Mouse (Mus musculus) cerebellum, postnatal 25 days (tissue): ENCODE results near the gene Tmem222.

Experiments
- DNase-seq, 2 experiments: peaks; one replicate each; pipeline ENCODE4 v3.0.0; 2021; ENCODE audit warnings: mixed read lengths in 2 of 2

The Tmem222 gene

GRCm38 (mm10) chr4:133277104-133278026 lies at the start of gene Tmem222:
TSS of gene Tmem222 (minus strand) at chr4:133277792.
- peak; percentile 96 to 97 for DNase-seq

DNA sequence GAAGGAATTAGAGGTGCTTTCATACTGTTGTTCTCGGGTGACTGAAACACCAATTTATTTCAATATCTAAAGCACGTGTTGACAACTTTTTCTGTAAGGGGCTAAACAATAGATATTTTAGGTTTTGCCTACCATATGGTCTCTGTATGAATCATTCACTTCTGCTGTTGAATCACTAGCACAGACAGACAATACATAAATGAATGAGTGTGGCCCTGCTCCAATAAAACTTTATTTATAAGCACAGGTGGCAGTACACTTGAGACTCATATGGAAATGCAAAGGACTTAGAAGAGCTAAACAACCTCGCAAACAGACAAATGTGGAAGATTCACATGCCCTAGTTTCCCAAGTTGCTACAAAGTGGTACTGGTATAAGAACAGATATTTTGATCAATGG lies 42.1 kb upstream of the Tmem222 start:
- DNase-seq: no peak

GRCm38 (mm10) chr4:133315991-133316390 lies 38.4 kb upstream of the Tmem222 start:
- DNase-seq: no peak

DNA sequence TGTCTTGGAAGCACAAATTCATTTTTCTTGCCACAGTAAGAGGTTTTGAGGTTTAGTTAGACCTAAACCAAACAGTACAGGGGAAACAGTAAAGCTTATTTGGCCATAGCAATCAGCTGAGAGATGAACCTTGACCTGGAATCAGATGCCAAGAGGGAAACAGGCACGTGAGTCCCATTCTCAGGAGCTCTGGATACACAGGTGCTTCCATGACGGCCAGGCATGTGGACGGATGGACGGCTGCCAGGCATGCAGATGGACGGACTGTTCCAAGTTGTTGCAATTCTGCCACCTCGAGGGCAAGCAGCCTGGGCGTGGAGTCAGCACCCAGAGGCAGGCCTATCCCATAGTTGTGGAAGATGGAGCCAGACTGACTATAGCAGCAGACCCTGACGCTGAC lies 37.3 kb upstream of the Tmem222 start:
- DNase-seq: peak; percentile 89 to 94

DNA sequence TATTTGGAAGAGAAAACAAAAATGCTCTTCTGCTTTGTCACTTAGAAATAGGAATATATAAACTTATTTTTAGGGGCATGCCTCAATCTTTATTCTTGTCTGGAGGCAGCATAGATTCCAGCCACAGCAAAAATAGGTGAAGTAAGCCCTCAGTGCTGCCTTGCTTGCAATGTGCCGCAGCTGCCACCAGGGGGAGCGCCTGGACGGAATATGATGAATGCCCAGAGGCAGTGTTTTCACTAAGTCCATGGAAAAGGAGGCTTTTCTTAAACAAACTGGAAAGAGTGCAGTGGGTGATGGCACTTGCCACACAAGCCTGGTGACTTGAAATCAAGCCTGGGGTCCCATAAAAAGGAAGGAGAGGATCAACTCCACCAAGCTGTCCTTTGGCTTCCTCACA lies 32.4 kb upstream of the Tmem222 start:
- peak; percentile 94 for DNase-seq

DNA sequence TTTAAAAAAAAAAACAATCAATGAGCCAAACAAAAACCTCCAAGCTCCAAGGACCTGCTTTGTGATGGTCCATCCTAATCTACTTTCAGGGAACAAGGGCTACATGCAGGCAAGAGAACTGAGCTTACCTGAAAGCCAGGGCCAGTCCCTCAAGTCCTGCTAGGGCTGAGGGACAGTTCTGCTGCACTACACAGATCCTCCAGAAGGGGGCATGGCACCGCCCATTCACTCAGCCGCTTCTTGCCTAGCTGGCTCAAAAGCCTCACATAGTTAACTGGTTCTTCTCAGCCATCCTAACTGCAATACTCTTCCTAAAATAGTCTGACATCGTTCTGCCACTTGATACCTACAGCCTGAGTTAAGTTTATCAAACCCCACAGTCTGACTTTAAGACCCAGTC lies 29.7 kb upstream of the Tmem222 start:
- DNase-seq: peak; percentile 77 to 85

DNA sequence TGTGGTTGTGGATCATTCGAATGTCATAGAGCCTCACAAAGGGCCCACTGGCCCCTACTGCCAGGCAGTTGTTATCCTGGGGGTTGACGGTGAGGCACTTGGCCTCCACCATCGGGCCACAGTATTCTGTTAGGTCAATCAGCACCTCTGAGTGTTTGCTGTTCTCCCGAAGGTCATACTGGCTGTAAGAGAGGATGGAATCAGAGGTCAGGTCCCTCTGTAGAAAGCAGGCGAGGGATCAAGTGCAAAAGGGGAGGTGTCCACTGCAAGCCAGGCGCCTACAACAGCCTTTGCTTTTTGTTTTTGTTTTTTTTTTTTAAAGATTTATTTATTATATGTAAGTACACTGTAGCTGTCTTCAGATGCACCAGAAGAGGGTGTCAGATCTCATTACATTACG lies 28.2 kb upstream of the Tmem222 start:
- DNase-seq: no peak

GRCm38 (mm10) chr4:133304770-133305169 lies 27.2 kb upstream of the Tmem222 start:
- no peak for DNase-seq

DNA sequence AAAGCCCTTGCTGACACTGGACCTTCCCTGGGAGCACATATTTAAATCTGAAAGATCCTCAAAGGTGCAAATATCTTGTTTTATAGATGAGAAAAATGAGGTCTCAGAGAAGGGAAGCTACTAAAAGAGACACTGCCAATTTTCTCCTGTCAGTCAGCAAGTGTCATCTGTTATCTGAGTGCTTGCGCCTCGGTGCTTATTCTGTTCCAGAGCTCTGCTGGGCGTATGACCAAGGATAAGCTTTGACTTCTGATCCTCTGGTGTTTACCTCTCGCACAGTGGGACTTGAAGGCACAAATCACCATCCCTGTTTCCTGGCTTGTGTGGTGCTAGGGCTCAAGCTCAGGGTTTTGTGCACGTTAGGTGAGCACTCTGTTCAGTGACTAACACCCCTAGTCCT lies 25.1 kb upstream of the Tmem222 start:
- DNase-seq: no peak

DNA sequence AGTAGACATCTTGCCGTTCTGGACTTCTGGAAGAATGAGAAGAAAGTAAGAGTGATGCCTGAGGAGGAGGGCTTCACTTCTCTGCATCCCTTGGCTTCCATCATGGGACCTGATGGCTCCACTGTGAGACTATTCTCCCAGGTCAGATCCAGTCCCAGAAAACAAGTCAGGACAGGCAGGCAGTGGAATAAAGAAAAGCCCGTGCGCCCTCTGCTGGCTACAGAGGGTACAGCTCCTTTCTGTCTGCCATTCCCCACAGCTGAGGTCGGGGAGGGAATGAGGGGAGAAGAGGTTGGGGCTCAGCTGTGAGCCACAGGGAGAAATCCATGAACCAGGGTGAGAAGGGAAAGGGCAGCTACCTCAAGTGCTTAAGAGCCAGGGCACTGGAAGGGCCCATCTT lies 24.2 kb upstream of the Tmem222 start:
- DNase-seq: peak; percentile 90 to 92

DNA sequence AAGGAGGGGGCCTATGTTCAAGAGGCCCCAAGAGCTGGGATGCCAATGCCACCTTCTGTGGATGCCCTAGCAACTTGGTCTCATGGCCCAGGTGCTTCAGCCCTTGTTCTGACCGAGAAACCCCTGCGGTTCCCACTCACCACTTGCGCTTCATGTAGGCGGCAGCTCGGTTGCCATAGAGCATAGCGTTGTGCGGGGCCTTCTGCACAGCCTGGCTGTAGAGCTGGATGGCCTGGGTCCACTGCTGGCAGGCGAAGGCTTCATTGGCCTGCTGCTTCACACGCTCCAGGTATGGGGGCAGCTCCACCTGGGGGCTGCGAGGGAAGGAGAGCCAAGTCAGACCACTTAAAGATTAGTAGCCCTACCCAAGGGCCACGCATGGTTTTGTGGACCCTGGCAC lies 22.8 kb upstream of the Tmem222 start:
- no peak for DNase-seq

DNA sequence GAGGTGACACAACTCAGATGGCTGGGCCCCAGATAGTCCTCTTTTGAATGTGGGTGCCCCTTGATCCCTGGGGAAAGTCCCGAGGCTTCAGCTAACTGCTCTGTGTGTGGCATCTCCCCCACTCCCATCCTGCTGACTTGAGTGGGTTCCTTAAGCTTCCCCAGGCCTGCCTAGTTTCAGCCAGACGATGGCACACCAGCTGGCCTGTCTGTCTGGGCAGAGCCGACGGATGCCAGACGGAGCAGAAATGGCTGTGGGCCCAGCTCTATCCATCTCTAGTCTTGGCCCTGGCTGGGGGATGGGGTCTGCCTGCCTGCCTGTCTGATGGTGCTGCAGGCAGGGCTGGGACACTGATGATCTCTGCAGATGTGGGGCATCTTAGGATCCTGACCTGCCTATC lies 22.1 kb upstream of the Tmem222 start:
- peak; percentile 83 to 89 for DNase-seq

GRCm38 (mm10) chr4:133298516-133299365 lies 21.1 kb upstream of the Tmem222 start:
- DNase-seq: peak; percentile 91 to 92

DNA sequence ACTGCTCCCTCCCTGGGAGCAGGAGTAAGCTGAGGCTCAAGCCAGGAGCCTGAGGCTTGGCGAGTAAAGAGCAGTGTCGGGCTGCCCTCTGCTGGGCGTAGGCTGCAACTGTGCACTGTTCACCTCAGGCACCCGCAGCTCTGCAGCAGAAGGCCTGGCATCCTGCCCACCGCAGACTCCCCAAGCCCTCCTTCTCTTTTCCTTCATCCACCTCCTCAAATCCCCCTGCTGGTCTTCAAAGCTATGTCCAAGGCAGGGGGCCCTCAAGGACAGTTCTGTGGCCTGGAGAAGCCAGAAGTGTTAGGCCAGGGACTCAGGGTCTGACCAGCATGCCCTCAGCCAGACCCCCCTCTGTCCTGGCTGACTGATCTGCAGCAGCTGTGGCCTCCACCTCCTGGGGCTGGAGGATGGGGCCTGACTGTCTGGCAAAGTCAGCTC lies 20.2 kb upstream of the Tmem222 start:
- DNase-seq: peak; percentile 94 to 96

- DNase-seq: peak; percentile 45 to 55
These were observed 19.8 kb upstream of the Tmem222 start for GRCm38 (mm10) chr4:133297360-133297759.

DNA sequence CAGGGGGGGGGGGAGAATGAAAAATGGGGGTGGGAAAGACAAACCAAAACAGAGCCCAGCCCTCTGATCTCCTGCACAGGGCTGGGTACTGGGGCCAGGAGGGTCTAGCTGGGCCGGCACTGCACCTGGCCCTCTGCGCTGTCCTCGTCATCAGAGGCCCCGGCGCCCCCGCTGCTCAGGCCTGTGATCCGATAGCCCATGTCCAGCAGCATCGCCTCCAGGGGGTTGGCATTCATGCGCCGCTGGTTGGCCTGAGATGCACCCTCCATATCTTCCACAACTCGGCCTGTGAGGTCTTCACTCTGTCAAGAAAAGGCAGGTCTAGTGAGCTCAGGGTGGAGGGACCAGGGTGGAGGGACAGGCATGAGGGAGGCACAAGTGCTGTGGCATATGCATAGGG lies 16.5 kb upstream of the Tmem222 start:
- no peak for DNase-seq

DNA sequence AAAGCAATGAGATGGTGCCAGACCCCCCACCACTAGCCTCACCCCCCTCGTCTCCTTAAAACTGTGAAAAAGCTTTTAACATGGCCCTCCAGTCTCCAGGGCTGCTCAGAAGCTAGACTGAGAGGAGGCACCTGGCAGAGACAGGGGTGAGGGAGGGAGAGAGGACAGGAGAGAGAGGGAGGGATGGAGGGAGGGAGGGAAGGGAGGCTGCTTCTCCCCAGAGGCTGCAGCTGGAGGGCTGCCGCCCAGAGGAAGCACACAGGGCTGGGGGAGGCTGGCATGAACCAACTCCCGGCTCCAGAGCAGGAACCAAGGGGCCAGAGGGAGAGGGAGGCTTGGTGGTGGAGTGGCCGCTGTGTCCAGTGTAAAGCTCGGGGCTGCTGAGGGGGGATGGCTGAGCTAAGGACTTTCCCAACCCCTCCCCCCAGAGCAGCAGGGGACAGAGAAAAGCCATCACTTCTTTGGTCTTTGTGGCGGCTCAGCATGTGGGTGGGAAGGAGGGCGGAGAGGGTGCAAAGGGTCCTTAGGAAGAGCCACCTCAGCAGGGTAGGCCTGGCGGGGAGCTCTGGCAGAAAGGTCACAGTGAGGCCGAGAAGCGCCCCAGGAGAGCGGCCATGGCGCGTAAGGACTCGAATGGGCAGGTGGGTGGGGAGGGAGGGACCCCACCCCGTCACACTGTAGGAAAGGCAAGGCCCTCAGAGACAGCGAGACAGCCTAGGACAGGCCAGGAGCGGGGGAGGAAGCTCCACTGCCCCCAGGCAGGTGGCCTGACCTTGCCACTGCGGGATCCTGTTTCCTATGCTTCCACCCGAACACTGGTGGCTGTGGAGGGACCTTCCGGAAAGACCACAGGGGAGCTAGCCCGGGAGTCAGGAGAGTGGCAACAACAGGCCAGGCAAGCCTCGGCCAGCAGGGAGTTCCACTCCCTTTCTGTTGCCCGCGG lies 15.6 kb upstream of the Tmem222 start:
- DNase-seq: no peak

- DNase-seq: no peak
These were observed 14.8 kb upstream of the Tmem222 start for GRCm38 (mm10) chr4:133292405-133292804.

- no peak for DNase-seq
These were observed 13.7 kb upstream of the Tmem222 start for GRCm38 (mm10) chr4:133291255-133291654.

- DNase-seq: no peak
These were observed 9.0 kb upstream of the Tmem222 start for GRCm38 (mm10) chr4:133286476-133287077.

DNA sequence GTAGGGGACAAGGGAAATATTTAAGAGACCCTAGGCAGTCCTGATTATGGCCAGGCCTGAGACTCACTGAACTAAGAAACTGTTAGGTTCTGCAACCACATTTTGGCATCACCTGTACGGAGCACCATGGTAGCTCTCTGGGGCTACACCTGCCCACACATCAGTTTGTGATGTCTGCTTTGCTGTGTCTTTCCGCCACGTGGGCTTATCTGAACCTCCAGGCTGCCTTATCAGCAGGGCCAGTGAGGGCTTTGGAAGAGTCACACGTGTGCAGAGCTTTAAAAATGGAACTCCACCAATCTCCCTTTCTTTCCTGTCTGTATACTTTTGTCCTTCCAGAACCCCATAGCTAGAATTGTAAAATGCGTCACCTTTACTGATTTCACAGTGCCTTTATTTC lies 8.4 kb upstream of the Tmem222 start:
- no peak for DNase-seq

DNA sequence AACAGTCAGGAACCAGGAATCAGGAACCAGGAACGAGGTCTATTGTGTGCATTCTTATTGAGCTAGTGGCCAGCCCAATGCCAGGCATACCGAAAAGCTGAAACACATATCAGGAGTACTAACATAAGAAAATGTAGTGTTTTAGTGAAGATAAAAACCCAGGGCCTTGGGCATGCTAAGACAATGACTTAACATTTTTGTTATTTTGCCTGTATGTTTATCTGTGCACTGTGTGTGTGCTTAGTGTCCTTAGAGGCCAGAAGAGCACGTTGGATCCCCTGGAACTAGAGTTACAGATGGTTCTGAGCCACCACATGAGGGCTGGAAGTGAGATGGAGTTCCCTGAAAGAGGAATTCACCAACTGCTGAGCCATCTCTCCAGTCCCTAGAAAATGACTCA lies 7.7 kb upstream of the Tmem222 start:
- no peak for DNase-seq
